Mouse (Mus musculus) embryo, embryonic 11 days (tissue): ENCODE data around the gene D430041D05Rik.
A peak's percentile ranks its signal among the peaks of the same experiment; 100 is the strongest.

Experiments
- DNase-seq: peaks from one replicate; pipeline ENCODE4 v3.0.0-alpha.2; 2015

Gene D430041D05Rik

GRCm38 (mm10) chr2:104404036-104404435, 6.8 kb downstream of the D430041D05Rik start:
- no peak for DNase-seq

GRCm38 (mm10) chr2:104398651-104399290, 12.0 kb downstream of the D430041D05Rik start:
- DNase-seq: no peak

GRCm38 (mm10) chr2:104395961-104396360, 14.9 kb downstream of the D430041D05Rik start:
- no peak for DNase-seq

- no peak for DNase-seq
Measured at GRCm38 (mm10) chr2:104394769-104395168, 16.0 kb downstream of the D430041D05Rik start.

GRCm38 (mm10) chr2:104392700-104393312, 18.0 kb downstream of the D430041D05Rik start:
- DNase-seq: no peak

- no peak for DNase-seq
Measured at GRCm38 (mm10) chr2:104389231-104389630, 21.6 kb downstream of the D430041D05Rik start.

GRCm38 (mm10) chr2:104385941-104386340, 24.9 kb downstream of the D430041D05Rik start:
- no peak for DNase-seq

- DNase-seq: no peak
Measured at GRCm38 (mm10) chr2:104383589-104383988, 27.2 kb downstream of the D430041D05Rik start.

GRCm38 (mm10) chr2:104382813-104383212, 28.0 kb downstream of the D430041D05Rik start:
- DNase-seq: no peak

GRCm38 (mm10) chr2:104379304-104379703, 31.5 kb downstream of the D430041D05Rik start:
- DNase-seq: no peak

- DNase-seq: no peak
Measured at GRCm38 (mm10) chr2:104378791-104379190, 32.0 kb downstream of the D430041D05Rik start.

GRCm38 (mm10) chr2:104377990-104378389, 32.8 kb downstream of the D430041D05Rik start:
- no peak for DNase-seq

- DNase-seq: no peak
Measured at GRCm38 (mm10) chr2:104372156-104372555, 38.7 kb downstream of the D430041D05Rik start.

GRCm38 (mm10) chr2:104371606-104372130, 39.1 kb downstream of the D430041D05Rik start:
- no peak for DNase-seq

- peak; percentile 56 for DNase-seq
Measured at GRCm38 (mm10) chr2:104367836-104368298, 42.9 kb downstream of the D430041D05Rik start.

- DNase-seq: no peak
Measured at GRCm38 (mm10) chr2:104367291-104367690, 43.5 kb downstream of the D430041D05Rik start.

- no peak for DNase-seq
Measured at GRCm38 (mm10) chr2:104359305-104359704, 51.5 kb downstream of the D430041D05Rik start.

- no peak for DNase-seq
Measured at GRCm38 (mm10) chr2:104358881-104359280, 51.9 kb downstream of the D430041D05Rik start.

GRCm38 (mm10) chr2:104356531-104356930, 54.3 kb downstream of the D430041D05Rik start:
- DNase-seq: no peak

GRCm38 (mm10) chr2:104354117-104354516, 56.7 kb downstream of the D430041D05Rik start:
- no peak for DNase-seq

- DNase-seq: no peak
Measured at GRCm38 (mm10) chr2:104352204-104352493, 58.7 kb downstream of the D430041D05Rik start.

- DNase-seq: no peak
Measured at GRCm38 (mm10) chr2:104351415-104352203, 59.2 kb downstream of the D430041D05Rik start.

- no peak for DNase-seq
Measured at GRCm38 (mm10) chr2:104337619-104338018, 73.2 kb downstream of the D430041D05Rik start.

- no peak for DNase-seq
Measured at GRCm38 (mm10) chr2:104335824-104336223, 75.0 kb downstream of the D430041D05Rik start.
